Mouse (Mus musculus) cortical plate, adult 2 months (tissue): ENCODE measurements around the gene Adprm. TPM values are rescaled to one million over a fixed set of nuclear protein-coding genes. Genes with fewer than 3 reads are reported as not detected.
A peak's percentile ranks its signal among the peaks of the same experiment; 100 is the strongest.

Experiments used
- H3K27ac ChIP-seq: fragments of 200-500 bp; 2 replicates; pipeline ENCODE4 v1.5.1; 2012; ENCODE audit warnings: low read length, control low read depth, inconsistent platforms; ENCODE audit not compliant: insufficient read depth
- H3K4me1 ChIP-seq: fragments of 200-500 bp; 2 replicates; pipeline ENCODE4 v1.6.1; 2011; ENCODE audit warnings: low read length; ENCODE audit not compliant: control insufficient read depth, insufficient read depth
- H3K4me3 ChIP-seq: fragments of 200-500 bp; 2 replicates; pipeline ENCODE4 v1.5.1; 2011; ENCODE audit warnings: mild to moderate bottlenecking, low read length, control low read depth; ENCODE audit not compliant: insufficient read depth
- CTCF ChIP-seq: fragments of 200-500 bp; IDR thresholded peaks from 2 replicates; pipeline ENCODE4 v1.5.1; 2011; ENCODE audit warnings: mild to moderate bottlenecking, control low read depth, low read length; ENCODE audit not compliant: insufficient read depth; ENCODE audit errors: extremely low read depth
- POLR2A ChIP-seq: fragments of 200-500 bp; IDR thresholded peaks from 2 replicates; pipeline ENCODE4 v1.6.1; 2011; ENCODE audit warnings: mild to moderate bottlenecking, low read length, control low read depth; ENCODE audit not compliant: insufficient read depth; ENCODE audit errors: extremely low read depth
- polyA plus RNA-seq: library from polyadenylated mRNA; depleted of rRNA; stranded (reverse); fragments of >200 nt; gene quantifications from 2 replicates; pipeline ENCODE4 v1.2.3, GENCODE M21; 2012

Adprm gene
- polyA plus RNA-seq, 1 experiment = 24.0 TPM

DNA sequence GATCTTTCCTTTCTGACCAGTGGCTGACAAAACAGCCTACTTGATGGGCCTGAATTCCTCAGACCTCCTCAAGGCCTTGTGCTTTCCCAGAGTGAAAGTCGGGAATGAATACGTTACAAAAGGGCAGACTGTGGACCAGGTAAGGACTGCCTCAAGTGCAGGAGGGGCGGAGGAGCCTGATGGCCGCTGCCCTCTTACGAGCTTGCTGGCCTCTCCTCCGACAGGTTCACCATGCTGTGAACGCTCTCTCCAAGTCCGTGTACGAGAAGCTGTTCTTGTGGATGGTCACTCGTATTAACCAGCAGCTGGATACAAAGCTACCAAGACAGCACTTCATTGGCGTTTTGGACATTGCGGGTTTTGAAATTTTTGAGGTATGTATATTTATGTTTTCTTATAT is 34.8 kb upstream of the Adprm start:
- no peaks in the 10 kb centered on the region for H3K4me1 ChIP-seq
- no peak overlapping the region for H3K4me3 ChIP-seq
- no peak overlapping the region for H3K27ac ChIP-seq
- TF ChIP-seq POLR2A (no peak), CTCF (no peak)

DNA sequence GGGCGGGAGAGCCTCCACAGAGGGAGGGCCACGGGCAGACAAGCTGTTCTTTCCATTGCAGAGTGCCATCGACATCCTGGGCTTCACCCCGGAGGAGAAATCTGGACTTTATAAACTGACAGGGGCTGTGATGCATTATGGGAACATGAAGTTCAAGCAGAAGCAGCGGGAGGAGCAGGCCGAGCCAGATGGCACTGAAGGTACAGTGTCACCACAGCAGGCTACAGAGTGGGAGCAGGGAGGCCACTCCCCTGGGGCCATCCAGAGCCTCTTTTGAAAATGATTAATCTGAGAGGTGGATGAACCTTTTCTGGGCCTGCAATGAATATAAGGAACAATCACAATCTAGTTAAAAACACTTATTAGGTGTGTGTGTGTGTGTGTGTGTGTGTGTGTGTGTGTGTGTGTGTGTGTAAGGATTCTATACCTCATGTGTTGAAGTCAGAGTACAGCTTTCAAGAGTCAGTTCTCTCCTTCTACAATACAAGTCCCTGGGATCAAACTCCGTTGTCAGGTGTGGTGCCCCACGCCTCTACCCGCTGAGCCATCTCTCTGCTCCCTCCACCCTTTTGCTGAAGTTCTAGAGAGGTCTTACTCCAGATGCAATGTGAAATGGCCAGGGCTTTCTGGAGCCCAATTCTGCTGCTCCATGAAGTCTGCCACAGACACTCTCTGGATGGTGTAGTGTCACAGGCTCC is 34.2 kb upstream of the Adprm start:
- H3K4me1 ChIP-seq = no peaks in the 10 kb centered on the region
- no peak overlapping the region for H3K27ac ChIP-seq
- no peak for TF ChIP-seq POLR2A
- no peak for TF ChIP-seq CTCF
- no peak overlapping the region for H3K4me3 ChIP-seq

GRCm38 (mm10) chr11:67085489-67085888 is 33.1 kb upstream of the Adprm start:
- Histone ChIP-seq H3K4me3 (no peak overlapping the region), H3K4me1 (no peaks in the 10 kb centered on the region), H3K27ac (no peak overlapping the region)
- TF ChIP-seq POLR2A (no peak), CTCF (peak; percentile 73)

DNA sequence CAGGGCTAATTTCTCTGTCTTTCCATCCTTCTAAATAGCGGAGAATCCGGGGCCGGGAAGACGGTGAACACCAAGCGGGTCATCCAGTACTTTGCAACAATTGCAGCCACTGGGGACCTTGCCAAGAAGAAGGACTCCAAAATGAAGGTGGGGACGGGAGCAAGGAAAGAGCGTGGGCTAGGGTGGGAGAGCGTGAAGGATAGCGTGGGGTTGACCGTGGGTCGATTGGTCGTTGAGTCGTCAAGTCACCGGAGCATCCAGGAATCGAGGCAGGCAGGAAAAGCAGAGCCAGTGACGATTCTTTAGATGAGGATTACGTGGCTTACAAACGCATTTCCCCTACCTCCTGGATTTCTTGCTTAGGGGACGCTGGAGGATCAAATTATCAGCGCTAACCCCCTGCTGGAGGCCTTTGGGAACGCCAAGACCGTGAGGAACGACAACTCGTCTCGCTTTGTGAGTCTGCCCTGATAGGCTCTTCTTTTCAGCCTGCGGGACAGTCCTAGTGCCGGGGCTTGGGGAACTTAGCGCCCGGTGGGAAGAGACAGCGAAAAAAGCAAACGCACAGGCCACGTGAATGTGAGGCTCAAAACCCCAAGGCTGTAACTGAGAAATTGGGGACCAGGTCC is 31.4 kb upstream of the Adprm start:
- H3K27ac ChIP-seq = no peak overlapping the region

GRCm38 (mm10) chr11:67083239-67083638 is 30.8 kb upstream of the Adprm start:
- Histone ChIP-seq H3K27ac (no peak overlapping the region), H3K4me1 (no peaks in the 10 kb centered on the region), H3K4me3 (no peak overlapping the region)
- no peak for TF ChIP-seq CTCF
- TF ChIP-seq POLR2A = no peak

More for the DNA sequence above, 31.4 kb upstream of the Adprm start:
- Histone ChIP-seq H3K4me1 (no peaks in the 10 kb centered on the region), H3K4me3 (no peak overlapping the region)
- no peak for TF ChIP-seq CTCF
- TF ChIP-seq POLR2A = no peak

DNA sequence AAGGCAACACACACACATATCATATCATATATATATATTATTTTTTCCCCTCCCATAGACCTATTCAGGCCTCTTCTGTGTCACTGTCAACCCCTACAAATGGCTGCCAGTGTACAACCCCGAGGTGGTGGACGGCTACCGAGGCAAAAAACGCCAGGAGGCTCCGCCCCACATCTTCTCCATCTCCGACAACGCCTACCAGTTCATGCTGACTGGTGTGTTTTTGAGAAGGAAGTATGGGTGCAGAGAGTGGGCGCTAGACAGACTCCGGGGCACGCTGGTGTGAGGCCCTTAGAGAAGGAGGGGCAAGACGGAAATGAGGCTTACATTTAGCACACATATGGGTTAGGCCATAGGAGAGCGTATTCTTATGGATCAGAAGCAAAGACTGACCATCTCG is 30.4 kb upstream of the Adprm start:
- H3K4me1 ChIP-seq = no peaks in the 10 kb centered on the region
- no peak overlapping the region for H3K27ac ChIP-seq
- no peak for TF ChIP-seq CTCF
- no peak for TF ChIP-seq POLR2A
- no peak overlapping the region for H3K4me3 ChIP-seq

DNA sequence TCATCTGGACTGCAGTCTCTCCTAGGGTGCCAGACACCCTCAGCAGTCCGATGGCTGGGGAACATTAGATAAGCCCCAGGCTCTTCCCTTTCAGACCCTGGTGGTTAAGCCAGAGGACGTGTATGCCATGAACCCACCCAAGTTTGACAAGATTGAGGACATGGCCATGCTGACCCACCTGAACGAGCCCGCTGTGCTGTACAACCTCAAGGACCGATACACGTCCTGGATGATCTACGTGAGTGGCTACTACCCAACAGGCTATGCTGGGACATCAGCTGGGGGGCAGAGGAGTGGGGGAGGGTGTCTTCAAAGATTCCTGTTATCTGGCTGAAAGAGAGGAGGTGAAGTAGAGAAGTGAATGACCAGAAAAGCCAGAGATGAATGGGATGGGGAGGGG is 29.8 kb upstream of the Adprm start:
- H3K27ac ChIP-seq = no peak overlapping the region
- no peak overlapping the region for H3K4me3 ChIP-seq
- TF ChIP-seq POLR2A (no peak), CTCF (no peak)
- no peaks in the 10 kb centered on the region for H3K4me1 ChIP-seq

DNA sequence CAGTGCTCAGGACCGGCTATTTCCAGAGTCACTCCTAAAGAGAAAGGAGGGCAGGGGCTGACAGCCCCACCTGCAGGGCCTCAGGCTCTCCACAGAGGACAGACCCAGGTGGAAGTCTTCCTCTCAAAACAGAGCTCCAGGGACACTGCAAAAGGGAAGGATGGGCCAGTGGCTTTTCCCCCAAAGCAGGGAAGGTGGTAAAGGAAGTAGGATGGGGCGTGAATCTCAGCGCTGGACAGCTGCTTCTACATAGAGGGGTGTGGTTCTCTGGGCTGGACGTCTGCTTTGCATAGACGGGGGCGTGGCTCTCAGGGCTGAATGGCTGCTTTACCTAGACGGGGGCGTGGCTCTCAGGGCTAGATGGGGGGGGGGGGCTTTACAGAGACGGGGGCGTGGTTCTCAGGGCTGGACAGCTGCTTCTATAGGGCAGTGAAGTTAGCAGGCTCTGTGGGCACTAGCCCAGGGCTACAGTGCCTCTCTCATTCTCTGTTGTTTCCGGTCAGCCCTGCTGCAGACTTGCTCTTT is 28.8 kb upstream of the Adprm start:
- no peak overlapping the region for H3K4me3 ChIP-seq
- TF ChIP-seq CTCF (no peak), POLR2A (no peak)
- no peaks in the 10 kb centered on the region for H3K4me1 ChIP-seq
- no peak overlapping the region for H3K27ac ChIP-seq

GRCm38 (mm10) chr11:67080168-67080567 is 27.8 kb upstream of the Adprm start:
- TF ChIP-seq CTCF (peak; percentile 76), POLR2A (no peak)
- Histone ChIP-seq H3K27ac (no peak overlapping the region), H3K4me3 (no peak overlapping the region), H3K4me1 (no peaks in the 10 kb centered on the region)

DNA sequence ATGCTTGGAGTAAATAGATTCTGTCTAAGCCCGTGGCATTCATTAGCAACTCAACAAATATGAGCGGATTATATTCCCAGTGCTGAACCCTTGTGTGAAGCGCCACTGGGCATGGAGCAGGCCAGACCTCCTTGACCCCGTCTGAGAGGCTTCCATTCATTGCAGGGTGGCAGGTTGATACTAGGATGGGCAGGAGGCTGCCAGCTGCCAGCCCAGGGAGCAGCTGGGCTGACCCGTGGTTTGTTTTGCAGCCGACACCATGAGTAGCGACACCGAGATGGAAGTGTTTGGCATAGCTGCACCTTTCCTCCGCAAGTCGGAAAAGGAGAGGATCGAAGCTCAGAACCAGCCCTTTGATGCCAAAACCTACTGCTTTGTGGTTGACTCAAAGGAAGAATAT is 27.3 kb upstream of the Adprm start:
- TF ChIP-seq CTCF (no peak), POLR2A (no peak)
- Histone ChIP-seq H3K27ac (no peak overlapping the region), H3K4me1 (no peaks in the 10 kb centered on the region), H3K4me3 (no peak overlapping the region)
